Mouse (Mus musculus) brain, adult 2 months (tissue): ENCODE data around the gene Vmn2r61.

Experiments used
- DNase-seq: peaks from one replicate; pipeline ENCODE4 v3.0.0; 2011; ENCODE audit warnings: low read depth, low spot score

The Vmn2r61 gene

GRCm38 (mm10) chr7:42259753-42260152 lies at the start of gene Vmn2r61:
Vmn2r61 (plus strand) TSS chr7:42260053.
- no peak for DNase-seq
